Mouse (Mus musculus) cerebellum, adult 2 months (tissue): ENCODE measurements at regions not wholly inside any gene's neighbourhood (a gene's known extent, or its start where the extent isn't known, plus 50 kb on each side); places are given as distances from the start of the nearest gene placed in this dataset.

Source experiments
- CTCF ChIP-seq: fragments of 200-500 bp; IDR thresholded peaks from 2 replicates; pipeline ENCODE4 v1.5.1; 2011; ENCODE audit warnings: low read depth, mild to moderate bottlenecking, control low read depth, low read length, moderate library complexity, borderline replicate concordance; ENCODE audit not compliant: insufficient read depth
- POLR2A ChIP-seq: fragments of 200-500 bp; IDR thresholded peaks from 2 replicates; pipeline ENCODE4 v1.6.1; 2011; ENCODE audit warnings: low read length, control low read depth, borderline replicate concordance; ENCODE audit not compliant: insufficient read depth

DNA sequence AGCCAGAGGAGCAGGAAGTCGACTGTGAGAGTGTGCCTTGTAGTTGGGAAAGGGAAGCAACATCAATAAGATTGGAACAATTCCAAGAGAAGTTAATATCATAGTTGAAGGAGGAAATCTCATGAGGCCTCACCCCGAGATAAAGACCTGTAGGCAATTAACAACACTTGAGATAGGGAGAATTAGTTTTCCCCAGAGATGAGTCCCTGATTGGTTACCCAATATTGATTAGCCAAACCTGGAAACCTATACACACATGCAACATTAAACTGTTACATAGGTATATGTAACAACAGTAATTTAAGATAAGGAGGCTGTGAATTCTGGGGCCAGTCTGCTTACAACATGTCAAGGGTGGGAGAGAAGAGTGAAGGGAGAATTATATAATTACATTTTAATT lies 516.2 kb downstream of the Epha7 start:
- TF ChIP-seq CTCF (no peak), POLR2A (no peak)
